Mouse (Mus musculus): ENCODE measurements around the gene Smpdl3b.
"Not testable (repeated sequence)": the region's sequence is repeated elsewhere in the genome, so short reads cannot be mapped to it uniquely, and the experiment has no call there.

The Smpdl3b gene

GRCm38 (mm10) chr4:132789731-132790130, 32.7 kb upstream of the Smpdl3b start:
- in situ Hi-C loops (cut with MboI; ENCODE audit: low pct_unique_long_range_greater_than_20kb in 1 of 2, low sequenced_read_pairs in 2 of 2, unreplicated experiment in 1 of 2), result no loop called here

- in situ Hi-C loops (cut with MboI; ENCODE audit: low pct_unique_long_range_greater_than_20kb in 1 of 2, low sequenced_read_pairs in 2 of 2, unreplicated experiment in 1 of 2), result no loop called here
Observed at GRCm38 (mm10) chr4:132785228-132785627, 28.2 kb upstream of the Smpdl3b start.

- in situ Hi-C loops (cut with MboI; ENCODE audit: low pct_unique_long_range_greater_than_20kb in 1 of 2, low sequenced_read_pairs in 2 of 2, unreplicated experiment in 1 of 2), result loop anchor here in 1 of 2 experiments (5.0 kb wide), 1 partner anchor 34 kb away; no protein-coding TSS in a partner anchor
Observed at GRCm38 (mm10) chr4:132783732-132784131, 26.7 kb upstream of the Smpdl3b start.

- in situ Hi-C loops (cut with MboI; ENCODE audit: low pct_unique_long_range_greater_than_20kb in 1 of 2, low sequenced_read_pairs in 2 of 2, unreplicated experiment in 1 of 2), result loop anchor here in 1 of 2 experiments (5.0 kb wide), 1 partner anchor 37 kb away; no protein-coding TSS in a partner anchor
Observed at GRCm38 (mm10) chr4:132780288-132780687, 23.2 kb upstream of the Smpdl3b start.

GRCm38 (mm10) chr4:132778562-132779201, 21.6 kb upstream of the Smpdl3b start:
- in situ Hi-C loops (cut with MboI; ENCODE audit: low pct_unique_long_range_greater_than_20kb in 1 of 2, low sequenced_read_pairs in 2 of 2, unreplicated experiment in 1 of 2), result loop anchor here in 1 of 2 experiments (5.0 kb wide), 1 partner anchor 54 kb away; no protein-coding TSS in a partner anchor

GRCm38 (mm10) chr4:132776764-132777163, 19.7 kb upstream of the Smpdl3b start:
- in situ Hi-C loops (cut with MboI; ENCODE audit: low pct_unique_long_range_greater_than_20kb in 1 of 2, low sequenced_read_pairs in 2 of 2, unreplicated experiment in 1 of 2), result loop anchor here in 1 of 2 experiments (5.0 kb wide), 1 partner anchor 56 kb away; no protein-coding TSS in a partner anchor

- in situ Hi-C loops (cut with MboI; ENCODE audit: low pct_unique_long_range_greater_than_20kb in 1 of 2, low sequenced_read_pairs in 2 of 2, unreplicated experiment in 1 of 2), result loop anchor here in 1 of 2 experiments (5.0 kb wide), 1 partner anchor 57 kb away; no protein-coding TSS in a partner anchor
Observed at GRCm38 (mm10) chr4:132774905-132775304, 17.9 kb upstream of the Smpdl3b start.

- in situ Hi-C loops (cut with MboI; ENCODE audit: low pct_unique_long_range_greater_than_20kb in 1 of 2, low sequenced_read_pairs in 2 of 2, unreplicated experiment in 1 of 2), result no loop called here
Observed at GRCm38 (mm10) chr4:132771776-132772175, 14.7 kb upstream of the Smpdl3b start.

GRCm38 (mm10) chr4:132767914-132768876, 11.1 kb upstream of the Smpdl3b start, which contains the start of gene Rpa2:
Gene Rpa2 (plus strand): TSS chr4:132768332.
- in situ Hi-C loops (cut with MboI; ENCODE audit: low pct_unique_long_range_greater_than_20kb in 1 of 2, low sequenced_read_pairs in 2 of 2, unreplicated experiment in 1 of 2), result no loop called here

- in situ Hi-C loops (cut with MboI; ENCODE audit: low pct_unique_long_range_greater_than_20kb in 1 of 2, low sequenced_read_pairs in 2 of 2, unreplicated experiment in 1 of 2), result not testable (repeated sequence)
Observed at GRCm38 (mm10) chr4:132763125-132763524, 6.1 kb upstream of the Smpdl3b start.

GRCm38 (mm10) chr4:132762602-132763001, 5.5 kb upstream of the Smpdl3b start:
- in situ Hi-C loops (cut with MboI; ENCODE audit: low pct_unique_long_range_greater_than_20kb in 1 of 2, low sequenced_read_pairs in 2 of 2, unreplicated experiment in 1 of 2), result no loop called here

GRCm38 (mm10) chr4:132760296-132760695, 3.2 kb upstream of the Smpdl3b start:
- in situ Hi-C loops (cut with MboI; ENCODE audit: low pct_unique_long_range_greater_than_20kb in 1 of 2, low sequenced_read_pairs in 2 of 2, unreplicated experiment in 1 of 2), result no loop called here

GRCm38 (mm10) chr4:132757633-132758351, 740 bp upstream of the Smpdl3b start:
- in situ Hi-C loops (cut with MboI; ENCODE audit: low pct_unique_long_range_greater_than_20kb in 1 of 2, low sequenced_read_pairs in 2 of 2, unreplicated experiment in 1 of 2), result no loop called here

- in situ Hi-C loops (cut with MboI; ENCODE audit: low pct_unique_long_range_greater_than_20kb in 1 of 2, low sequenced_read_pairs in 2 of 2, unreplicated experiment in 1 of 2), result no loop called here
Observed at GRCm38 (mm10) chr4:132752992-132753391, 4.1 kb downstream of the Smpdl3b start.

- in situ Hi-C loops (cut with MboI; ENCODE audit: low pct_unique_long_range_greater_than_20kb in 1 of 2, low sequenced_read_pairs in 2 of 2, unreplicated experiment in 1 of 2), result no loop called here
Observed at GRCm38 (mm10) chr4:132749258-132749982, 7.6 kb downstream of the Smpdl3b start.

- in situ Hi-C loops (cut with MboI; ENCODE audit: low pct_unique_long_range_greater_than_20kb in 1 of 2, low sequenced_read_pairs in 2 of 2, unreplicated experiment in 1 of 2), result no loop called here
Observed at GRCm38 (mm10) chr4:132748778-132749177, 8.3 kb downstream of the Smpdl3b start.

GRCm38 (mm10) chr4:132747664-132748259, 9.3 kb downstream of the Smpdl3b start:
- in situ Hi-C loops (cut with MboI; ENCODE audit: low pct_unique_long_range_greater_than_20kb in 1 of 2, low sequenced_read_pairs in 2 of 2, unreplicated experiment in 1 of 2), result no loop called here

Data from mouse embryonic stem cell (cell line).